Mouse (Mus musculus): Measurements from ENCODE around the gene Neurl4.

DNA sequence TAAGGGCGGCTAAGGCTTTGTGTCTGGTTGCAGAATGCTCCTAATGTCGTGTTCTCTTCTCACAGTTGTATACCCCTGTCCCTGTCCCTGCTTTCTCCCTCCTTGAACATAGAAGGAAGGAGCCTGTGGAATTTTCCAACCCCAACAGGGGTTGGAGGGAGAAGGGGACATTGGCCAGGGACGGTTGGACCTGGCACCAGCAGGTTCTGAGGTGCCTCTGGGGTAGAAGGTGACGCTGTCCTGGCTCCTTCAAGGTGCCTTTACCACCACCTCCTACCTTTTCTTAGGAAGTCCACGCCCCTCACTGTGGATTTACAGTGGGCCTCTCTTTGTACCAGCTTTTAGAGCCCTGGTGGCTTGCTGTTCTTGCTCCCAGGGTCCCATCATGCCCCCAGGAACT, 37.0 kb downstream of the Neurl4 start:
- no peak for TF ChIP-seq CTCF (IDR thresholded peaks at IDR 0.05; ENCODE audit: low read depth)
- no peak for TF ChIP-seq EP300 (IDR thresholded peaks at IDR 0.05; ENCODE audit: low read depth)

Measured in liver, embryonic 14.5 days (tissue).